Mouse (Mus musculus) megakaryocyte, embryonic 14.5 days (primary cell): Measurements from ENCODE around the gene Egln2.

ENCODE experiments used
- FLI1 ChIP-seq: IDR thresholded peaks from 2 replicates; pipeline ENCODE4 v1.6.1; 2012; ENCODE audit warnings: low read length, inconsistent platforms, mixed read lengths
- GATA1 ChIP-seq: IDR thresholded peaks from 3 replicates; pipeline ENCODE4 v1.6.1; 2012; ENCODE audit warnings: mixed read lengths, low read length, inconsistent platforms, borderline replicate concordance

DNA sequence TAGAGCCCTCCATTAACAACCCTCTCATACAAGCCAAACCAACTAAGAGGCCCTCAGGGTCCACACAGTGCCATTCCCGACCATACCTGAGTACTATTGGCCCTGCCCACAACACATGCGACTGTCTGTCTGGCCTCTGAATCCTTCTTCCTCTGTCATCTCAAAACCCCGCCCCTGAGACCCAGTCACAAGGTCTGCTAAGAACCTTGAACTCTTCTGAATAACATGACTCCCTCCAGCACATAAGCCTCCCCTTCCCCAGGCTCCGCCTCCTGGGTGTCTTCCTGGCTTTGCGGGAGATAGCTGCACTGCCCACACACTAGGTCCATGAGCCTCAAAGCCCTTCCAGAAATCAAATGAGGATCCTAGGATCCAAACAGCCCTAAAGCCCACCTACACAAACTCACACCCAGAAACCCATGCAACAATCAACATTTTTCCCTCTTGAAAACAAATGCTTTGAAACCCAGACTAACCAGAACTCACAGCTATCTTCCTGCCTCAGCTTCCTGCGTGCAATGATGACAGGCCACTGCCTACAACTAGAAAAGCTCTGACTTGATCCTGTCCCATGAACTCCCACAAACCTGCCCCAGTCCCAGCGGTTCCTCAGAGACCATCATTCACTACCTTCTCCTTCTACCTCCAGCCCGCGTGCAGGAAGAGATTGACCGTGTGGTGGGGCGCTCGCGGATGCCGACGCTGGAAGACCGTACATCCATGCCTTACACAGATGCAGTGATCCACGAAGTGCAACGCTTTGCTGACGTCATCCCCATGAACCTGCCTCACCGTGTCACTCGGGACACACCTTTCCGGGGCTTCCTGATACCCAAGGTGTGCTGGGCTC is 35.9 kb downstream of the Egln2 start:
- TF ChIP-seq GATA1 (no peak), FLI1 (no peak)
